Mouse (Mus musculus) MEL (cell line): ENCODE results near the gene Apbb2.

Source experiments
- CTCF ChIP-seq, 3 experiments: IDR thresholded peaks in 2 of 3; conservative IDR thresholded peaks in 1 of 3; 2 replicates each; pipeline ENCODE4 v1.5.1; 2011 to 2012; ENCODE audit warnings: low read length in 3 of 3, low read depth in 2 of 3, mild to moderate bottlenecking in 2 of 3, improper control_type of control experiment in 1 of 3, inconsistent platforms in 1 of 3, mixed read lengths in 1 of 3, moderate library complexity in 1 of 3; ENCODE audit not compliant: control insufficient read depth in 1 of 3, insufficient read depth in 1 of 3, poor library complexity in 1 of 3, severe bottlenecking in 1 of 3
- GABPA ChIP-seq: IDR thresholded peaks from 2 replicates; pipeline ENCODE4 v1.6.1; 2012; ENCODE audit warnings: low read depth, mild to moderate bottlenecking, inconsistent platforms, low read length, improper control_type of control experiment, moderate library complexity
- GATA1 ChIP-seq: IDR thresholded peaks from 2 replicates; pipeline ENCODE4 v1.6.1; 2011; ENCODE audit warnings: low read depth, low read length, improper control_type of control experiment
- MEF2A ChIP-seq: IDR thresholded peaks from 2 replicates; pipeline ENCODE4 v1.6.1; 2014; ENCODE audit warnings: low read depth, mild to moderate bottlenecking, inconsistent platforms, low read length, improper control_type of control experiment; ENCODE audit not compliant: poor library complexity, insufficient replicate concordance, severe bottlenecking; ENCODE audit errors: extremely low read depth
- NRF1 ChIP-seq: IDR thresholded peaks from 2 replicates; pipeline ENCODE4 v1.6.1; 2014; ENCODE audit warnings: low read depth, mild to moderate bottlenecking, inconsistent platforms, low read length, improper control_type of control experiment, moderate library complexity; ENCODE audit not compliant: poor library complexity, insufficient read depth, severe bottlenecking
- POLR2A ChIP-seq, 2 experiments: IDR thresholded peaks; 2 replicates each; pipeline ENCODE4 v1.6.1; 2011 to 2012; ENCODE audit warnings: low read length in 2 of 2, mild to moderate bottlenecking in 2 of 2, control low read depth in 1 of 2, improper control_type of control experiment in 1 of 2, low read depth in 1 of 2, moderate library complexity in 1 of 2; ENCODE audit not compliant: control insufficient read depth in 1 of 2, insufficient read depth in 1 of 2, poor library complexity in 1 of 2
- POLR2AphosphoS5 ChIP-seq: IDR thresholded peaks from 2 replicates; pipeline ENCODE4 v1.6.1; 2012; ENCODE audit warnings: low read depth, borderline replicate concordance, mild to moderate bottlenecking, inconsistent platforms, low read length, moderate library complexity, mixed read lengths
- USF1 ChIP-seq: IDR thresholded peaks from 2 replicates; pipeline ENCODE4 v1.6.1; 2014; ENCODE audit warnings: low read depth, mild to moderate bottlenecking, inconsistent platforms, low read length, improper control_type of control experiment, moderate library complexity
- ZMIZ1 ChIP-seq: IDR thresholded peaks from 2 replicates; pipeline ENCODE4 v1.6.1; 2012; ENCODE audit warnings: low read depth, mild to moderate bottlenecking, inconsistent platforms, low read length, improper control_type of control experiment, moderate library complexity

DNA sequence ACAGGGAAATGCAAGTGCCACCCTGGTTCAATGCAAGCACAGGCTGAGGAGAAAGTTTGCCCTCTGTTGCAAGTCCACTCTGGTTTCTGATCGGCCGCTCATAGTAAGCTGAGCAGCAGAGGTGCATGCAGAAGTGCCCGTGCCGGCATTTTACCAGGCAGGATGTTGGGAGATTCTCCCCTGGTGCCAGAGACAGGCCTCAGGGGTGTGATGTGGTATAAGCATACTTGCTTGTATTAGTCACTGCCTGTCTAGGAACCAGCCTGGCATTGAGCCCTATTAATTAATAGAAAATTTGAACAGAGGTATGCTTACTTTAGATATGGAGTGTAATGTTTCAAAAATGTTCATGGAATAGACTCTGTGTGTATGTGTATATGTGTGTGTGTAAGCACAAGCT, 244.2 kb downstream of the Apbb2 start:
- TF ChIP-seq POLR2A (IDR thresholded peaks at IDR 0.05; ENCODE audit: control insufficient read depth in 1 of 2, insufficient read depth in 1 of 2, low read depth in 1 of 2, low read length in 2 of 2, poor library complexity in 1 of 2) (no peak), POLR2AphosphoS5 (no peak), USF1 (no peak), CTCF (IDR thresholded peaks at IDR 0.05 in 2 of 3, conservative IDR thresholded peaks at IDR 0.05 in 1 of 3; ENCODE audit: control insufficient read depth in 1 of 3, insufficient read depth in 1 of 3, low read depth in 2 of 3, low read length in 3 of 3, poor library complexity in 1 of 3, severe bottlenecking in 1 of 3) (no peak), MEF2A (no peak), NRF1 (no peak), ZMIZ1 (no peak), GABPA (no peak), GATA1 (no peak)
